Mouse (Mus musculus): ENCODE data around the gene Reg3b.

DNA sequence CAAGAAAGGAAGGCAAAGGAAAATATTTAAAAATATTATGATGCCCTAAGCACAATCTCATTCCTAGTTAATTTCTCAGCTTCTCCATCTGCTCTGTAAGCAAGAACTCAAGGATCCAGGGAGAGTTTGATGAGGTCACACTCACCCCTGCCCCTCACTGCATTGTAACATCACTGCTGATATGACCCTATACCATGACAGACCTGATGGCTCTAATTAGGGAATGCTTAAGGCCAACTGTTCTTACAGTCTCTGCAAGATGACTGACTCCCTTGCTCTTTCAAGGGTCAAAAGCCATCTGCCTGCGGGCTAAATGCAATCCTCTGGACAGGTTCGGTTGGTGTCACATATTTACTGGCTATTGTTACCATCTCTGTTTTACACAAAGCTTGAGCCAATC, 41.3 kb upstream of the Reg3b start:
- TF ChIP-seq CTCF (IDR thresholded peaks at IDR 0.05; ENCODE audit: extremely low read depth, insufficient read length, insufficient replicate concordance, low read depth, low read length) (no peak), POLR2A (IDR thresholded peaks at IDR 0.05; ENCODE audit: low read depth, low read length) (no peak)
